Mouse (Mus musculus): ENCODE data around the gene Ap5b1.

DNA sequence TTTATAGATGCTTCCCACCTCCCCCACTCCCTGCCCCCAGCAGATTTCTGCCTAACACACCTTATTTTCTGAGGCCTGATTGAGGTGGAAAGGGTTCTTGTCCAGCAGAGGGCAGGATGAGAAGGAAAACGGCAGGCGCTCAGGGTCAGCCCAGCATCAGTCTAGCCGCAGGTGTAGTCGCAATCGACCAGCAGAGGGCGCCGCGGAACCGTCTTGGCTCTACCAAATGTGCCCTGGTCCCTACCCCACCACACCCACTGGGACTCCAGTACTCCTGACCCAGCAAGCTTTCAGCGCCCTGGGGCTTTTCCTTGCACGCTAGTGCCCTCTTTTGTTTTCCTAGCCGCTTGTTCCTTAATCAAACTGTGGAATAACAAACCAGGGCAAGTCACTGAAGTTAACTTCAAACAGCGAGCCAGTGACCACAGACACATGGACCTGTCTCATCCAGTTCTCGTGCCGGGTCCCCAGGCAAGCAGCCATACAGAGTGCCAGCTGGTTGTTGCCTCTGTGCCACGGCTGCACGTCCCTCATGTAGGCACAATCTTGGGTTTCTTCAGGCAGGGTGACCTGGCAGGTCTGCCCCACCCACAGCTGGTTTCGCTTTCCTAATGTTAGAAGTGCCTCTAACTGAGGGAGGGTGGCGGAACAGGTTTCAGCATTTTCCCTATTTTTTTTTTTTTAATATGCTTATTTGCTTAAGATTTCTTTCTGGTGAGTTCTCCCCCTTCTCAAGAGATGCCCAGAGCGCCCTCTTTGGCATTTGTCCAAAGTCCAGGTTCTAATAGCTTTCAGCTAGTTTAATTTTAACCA, 38.3 kb upstream of the Ap5b1 start:
- peak; percentile 88 for TF ChIP-seq CTCF (conservative IDR thresholded peaks at IDR 0.05; ENCODE audit: low read length)
- no peak for TF ChIP-seq NANOG (IDR thresholded peaks at IDR 0.05; ENCODE audit: borderline replicate concordance, low read length)
- TF ChIP-seq POU5F1 (IDR thresholded peaks at IDR 0.05; ENCODE audit: borderline replicate concordance, low read length), result no peak
